Mouse (Mus musculus): ENCODE data around the gene Ank2.

The Ank2 gene

DNA sequence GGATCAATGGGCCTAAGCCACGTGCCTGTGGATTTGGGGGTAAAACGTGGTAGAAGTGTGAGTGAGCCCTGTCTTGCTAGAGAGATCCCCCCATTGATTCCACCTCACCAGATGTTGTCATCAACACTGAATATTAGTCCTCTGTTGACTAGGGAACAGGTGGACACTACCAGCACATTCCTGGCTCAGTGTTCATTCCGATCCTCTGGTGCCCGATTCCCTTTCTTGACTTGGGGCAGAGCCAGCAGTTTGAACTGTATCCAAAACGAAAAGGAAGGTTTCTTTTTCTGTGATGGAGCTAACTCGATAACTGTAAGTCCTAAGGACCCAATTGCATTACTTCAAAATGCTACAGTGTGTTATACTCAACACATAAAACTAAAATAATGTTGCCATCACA is 382.9 kb downstream of the Ank2 start:
- whole genome bisulfite sequencing, result 39% methylated on average over 6 of the region's 6 CpGs

DNA sequence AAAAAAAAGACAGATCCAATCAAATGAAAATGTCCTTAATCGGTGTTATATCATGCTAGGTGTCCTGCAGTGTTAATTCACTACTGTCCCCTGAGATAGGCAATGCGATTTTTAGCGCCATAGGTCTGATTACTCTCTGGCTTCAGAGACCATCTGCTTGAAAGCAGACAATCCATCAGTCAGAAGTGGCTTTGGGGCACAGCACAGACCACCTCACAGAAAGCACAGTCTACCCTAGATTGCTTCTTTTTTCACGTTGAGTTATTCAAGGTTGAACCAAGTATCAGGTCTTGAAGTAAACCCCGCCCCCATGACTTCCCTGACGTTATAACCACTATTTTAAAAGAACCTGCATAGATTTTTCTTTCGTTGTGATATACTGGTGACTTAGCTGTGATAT is 385.9 kb downstream of the Ank2 start:
- 74% methylated on average over 7 of the region's 7 CpGs for WGBS

DNA sequence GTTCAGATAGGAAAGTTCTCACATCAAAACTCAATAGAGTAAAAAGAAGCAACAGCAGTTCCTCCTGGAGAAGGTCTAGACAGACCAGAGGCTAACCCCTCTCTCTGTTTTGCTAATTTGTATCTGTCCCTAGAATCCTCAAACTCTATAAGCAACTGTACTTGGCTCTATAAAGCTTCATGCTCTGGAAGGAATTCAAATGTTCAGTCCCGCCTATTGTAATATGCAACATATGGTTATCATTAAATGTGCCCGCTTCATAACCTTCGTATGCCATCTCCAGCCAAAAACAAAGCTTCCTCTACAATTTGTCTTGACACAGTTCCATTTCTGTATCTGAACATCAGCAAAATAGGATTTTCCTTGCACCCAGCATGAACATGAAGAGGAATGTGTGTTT is 389.7 kb downstream of the Ank2 start:
- WGBS, result 58% methylated on average over 3 of the region's 3 CpGs

DNA sequence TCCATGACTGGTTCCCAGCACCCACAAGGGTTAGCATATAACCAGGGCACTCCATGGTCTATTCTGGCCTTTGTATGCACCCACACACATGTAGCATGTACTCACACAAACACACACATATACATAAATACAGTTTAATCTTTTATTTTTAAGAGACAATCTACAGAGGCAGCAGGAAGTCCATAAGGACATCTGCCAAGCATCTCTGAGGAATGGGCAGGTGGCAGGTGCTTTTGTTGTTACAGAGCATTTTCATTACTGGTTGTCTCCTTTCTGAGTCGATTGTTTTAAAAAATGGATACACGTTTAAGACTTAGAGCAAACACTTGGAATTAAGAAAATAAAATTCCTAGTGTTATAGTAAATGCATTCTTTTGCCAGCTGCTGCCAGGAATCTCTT is 390.7 kb downstream of the Ank2 start:
- WGBS, result 50% methylated on average over 2 of the region's 2 CpGs

DNA sequence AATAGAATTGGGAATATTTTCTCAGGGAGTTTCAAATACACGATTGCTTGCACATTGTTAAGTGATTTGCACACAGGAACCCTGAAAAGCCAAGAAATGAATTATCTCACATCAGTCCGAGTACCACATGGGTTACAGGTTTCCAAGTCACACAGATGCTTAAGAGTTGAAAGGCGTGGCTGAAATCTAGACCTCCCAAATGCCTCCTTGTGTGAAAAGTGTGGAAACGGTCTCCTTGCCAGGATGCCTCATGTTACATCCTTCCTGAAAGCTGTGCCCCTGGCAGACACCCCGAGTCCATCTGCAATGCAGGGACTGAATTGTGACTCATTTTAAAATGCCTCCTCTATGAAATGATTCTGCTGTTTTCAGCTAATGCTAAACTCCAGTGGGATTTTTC is 391.9 kb downstream of the Ank2 start:
- WGBS, result 22% methylated on average over 5 of the region's 5 CpGs

DNA sequence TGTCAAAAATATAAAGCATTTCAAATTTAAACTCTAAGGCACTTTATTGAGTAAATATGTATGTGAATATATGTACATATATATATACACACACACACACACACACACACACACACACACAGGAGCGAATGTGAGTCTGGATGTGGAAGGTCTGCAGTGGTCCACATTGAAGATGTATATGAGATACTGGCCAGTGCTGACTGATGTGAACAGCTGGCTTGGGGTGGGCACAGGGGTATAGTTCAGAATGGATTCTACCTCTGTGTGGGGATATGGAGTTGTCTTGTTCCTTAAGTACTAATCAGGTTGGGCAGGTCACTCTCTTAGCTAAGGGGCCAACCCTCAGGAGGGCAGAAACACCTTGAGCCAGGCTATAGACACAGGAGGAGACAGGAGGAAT is 397.8 kb downstream of the Ank2 start:
- WGBS, result 97% methylated on average over 1 of the region's 1 CpGs

DNA sequence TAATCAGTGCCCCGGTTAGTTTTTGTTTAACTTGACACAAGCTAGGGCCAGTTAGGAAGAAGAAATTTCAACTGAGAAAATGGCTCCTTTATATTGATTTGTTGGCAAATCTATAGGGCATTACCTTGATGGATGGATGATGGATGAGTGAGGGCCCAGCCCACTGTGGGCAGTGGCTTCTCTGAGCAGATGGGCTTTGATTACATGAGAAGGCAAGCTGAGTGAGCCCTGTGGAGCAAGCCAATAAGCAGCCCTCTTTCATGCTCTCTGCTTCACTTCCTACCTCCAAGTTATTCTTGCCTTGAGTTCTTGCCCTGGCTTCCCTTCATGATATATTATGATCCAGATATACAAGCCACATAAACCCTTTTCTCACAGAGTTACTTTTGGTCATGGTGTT is 401.4 kb downstream of the Ank2 start:
- whole genome bisulfite sequencing, result 96% methylated on average over 1 of the region's 1 CpGs

DNA sequence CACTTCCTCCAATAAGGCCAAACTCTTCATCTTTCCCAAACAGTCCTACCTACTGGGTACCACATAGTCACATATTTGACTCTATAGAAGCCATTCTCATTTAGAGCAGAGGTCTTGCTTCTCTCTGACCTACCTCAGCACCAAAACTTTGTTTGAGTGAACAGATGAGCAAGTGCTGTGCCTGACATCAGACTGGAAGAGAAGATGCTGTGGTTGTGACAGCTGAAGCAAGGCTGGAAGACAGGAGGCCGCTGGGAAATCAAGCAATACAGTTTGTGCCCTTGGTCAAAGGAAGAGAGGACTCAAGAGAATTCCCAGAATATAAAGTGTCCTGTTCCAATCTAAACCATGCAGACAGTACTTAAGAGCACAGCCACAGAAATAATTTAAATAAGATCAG is 402.0 kb downstream of the Ank2 start:
- WGBS, result 88% methylated on average over 1 of the region's 1 CpGs

DNA sequence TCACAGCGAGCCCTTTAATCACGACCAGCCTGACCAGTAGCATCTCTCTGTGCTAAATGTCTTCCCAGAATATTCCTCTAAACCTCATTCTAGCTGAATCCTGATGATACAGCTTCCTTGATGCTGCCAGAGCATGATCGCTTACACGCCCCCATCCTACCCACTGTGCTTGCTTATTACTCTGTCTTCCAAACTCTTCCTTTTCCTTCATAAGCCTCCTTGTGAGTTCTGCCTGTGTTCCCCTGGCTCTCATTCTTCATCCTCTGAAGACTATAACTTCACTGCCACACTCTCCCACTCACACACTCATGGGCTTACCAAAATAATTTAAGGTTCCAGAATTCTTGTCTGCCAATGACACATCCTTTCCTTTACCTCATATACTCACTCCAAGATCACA is 405.5 kb downstream of the Ank2 start:
- 48% methylated on average over 4 of the region's 4 CpGs for WGBS

DNA sequence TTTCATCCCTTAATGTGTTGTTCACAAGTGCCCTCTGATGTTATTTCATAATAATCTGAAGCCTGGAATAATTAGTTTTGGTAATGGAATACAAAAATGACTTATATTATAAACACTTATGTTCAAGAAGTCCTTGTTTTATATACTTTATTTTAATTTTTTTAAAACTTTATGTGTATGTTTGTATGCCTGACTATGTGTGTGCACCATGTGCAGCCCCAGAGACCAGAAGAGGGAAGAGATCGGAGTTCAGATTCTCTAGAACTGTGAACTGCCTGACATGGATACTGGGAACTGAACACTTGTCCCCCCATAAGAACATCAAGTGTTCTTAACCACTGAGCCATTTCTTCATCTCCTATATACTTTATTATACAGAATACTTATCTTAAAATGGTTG is 411.6 kb downstream of the Ank2 start:
- 84% methylated on average over 1 of the region's 1 CpGs for WGBS

DNA sequence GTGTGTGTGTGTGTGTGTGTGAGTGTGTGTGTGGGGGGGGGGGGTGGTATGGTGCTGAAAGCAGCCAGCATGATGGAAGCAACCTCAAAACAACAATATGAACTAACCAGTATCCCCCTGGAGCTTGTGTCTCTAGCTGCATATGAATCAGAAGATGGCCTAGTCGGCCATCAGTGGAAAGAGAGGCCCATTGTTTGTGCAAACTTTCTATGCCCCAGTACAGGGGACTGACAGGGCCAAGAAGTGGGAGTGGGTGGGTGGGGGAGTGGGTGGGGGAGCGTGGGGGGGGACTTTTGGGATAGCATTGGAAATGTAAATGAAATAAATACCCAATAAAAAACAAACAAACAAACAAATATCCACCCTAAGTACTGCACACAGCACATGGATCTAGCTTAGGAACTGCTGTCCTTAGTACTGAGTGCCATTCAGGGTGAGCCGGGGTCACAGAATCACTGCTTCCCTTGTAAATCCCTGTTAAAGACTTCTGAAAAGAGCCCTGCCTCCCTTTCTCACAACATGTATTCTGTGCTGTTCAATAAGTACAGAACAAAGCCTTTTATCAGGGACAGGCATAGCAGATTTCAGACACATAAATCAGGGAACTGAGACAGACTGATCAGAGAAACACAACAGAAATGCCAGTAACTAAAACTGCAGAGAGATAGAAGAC is 412.2 kb downstream of the Ank2 start:
- 37% methylated on average over 3 of the region's 3 CpGs for WGBS

DNA sequence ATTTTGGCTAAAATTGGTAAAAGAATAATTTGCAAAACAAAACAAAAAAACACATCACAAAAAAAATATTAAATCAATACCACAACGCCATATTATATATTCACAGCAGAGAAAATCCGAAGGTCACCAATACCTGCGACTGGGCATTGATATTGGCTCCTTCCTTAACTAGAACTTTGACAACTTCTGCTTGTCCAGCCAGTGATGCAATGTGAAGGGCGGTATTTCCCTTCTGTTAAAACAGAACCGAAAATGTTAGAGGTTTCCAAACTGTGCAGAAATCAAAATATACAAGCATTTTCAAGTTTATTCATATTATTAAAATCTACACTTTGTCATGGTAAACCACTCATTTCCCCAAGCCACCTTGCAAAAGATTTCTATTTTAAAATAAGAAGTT is 421.8 kb downstream of the Ank2 start:
- 89% methylated on average over 5 of the region's 5 CpGs for WGBS

DNA sequence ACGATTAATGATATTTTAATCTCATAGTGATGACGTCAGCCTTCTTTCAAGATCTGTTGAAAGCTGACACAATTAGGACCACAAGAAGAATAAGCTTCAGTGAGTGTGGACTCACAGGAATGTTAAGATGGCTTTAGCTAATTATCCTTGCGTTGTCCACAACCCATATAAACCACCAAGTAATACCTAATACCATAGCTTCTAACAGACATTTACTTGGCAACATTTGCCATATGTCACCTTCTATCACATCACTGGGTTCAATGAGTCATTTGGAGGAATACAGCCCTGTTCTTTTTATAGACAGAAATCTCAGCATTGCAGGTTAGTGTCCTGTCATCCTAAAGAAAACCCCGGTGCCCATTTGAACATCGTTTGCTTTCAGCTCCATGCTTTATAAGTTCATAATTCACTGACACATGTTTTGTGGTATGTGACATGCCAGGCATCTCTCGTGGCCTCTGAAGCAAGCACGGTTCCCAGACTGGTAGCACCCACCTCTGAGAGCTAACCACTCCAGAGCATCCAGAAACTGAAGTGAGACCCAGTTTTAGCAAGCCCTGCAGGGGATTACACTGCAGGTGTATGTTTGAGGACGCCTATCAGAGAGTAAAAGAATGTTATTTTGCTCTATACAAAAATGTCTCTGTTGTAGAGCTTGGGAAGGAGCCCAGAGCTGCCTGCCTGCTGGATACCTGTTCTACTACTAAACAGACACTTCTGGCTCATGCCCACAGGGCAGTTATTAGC is 423.4 kb downstream of the Ank2 start:
- WGBS, result 44% methylated on average over 8 of the region's 8 CpGs

DNA sequence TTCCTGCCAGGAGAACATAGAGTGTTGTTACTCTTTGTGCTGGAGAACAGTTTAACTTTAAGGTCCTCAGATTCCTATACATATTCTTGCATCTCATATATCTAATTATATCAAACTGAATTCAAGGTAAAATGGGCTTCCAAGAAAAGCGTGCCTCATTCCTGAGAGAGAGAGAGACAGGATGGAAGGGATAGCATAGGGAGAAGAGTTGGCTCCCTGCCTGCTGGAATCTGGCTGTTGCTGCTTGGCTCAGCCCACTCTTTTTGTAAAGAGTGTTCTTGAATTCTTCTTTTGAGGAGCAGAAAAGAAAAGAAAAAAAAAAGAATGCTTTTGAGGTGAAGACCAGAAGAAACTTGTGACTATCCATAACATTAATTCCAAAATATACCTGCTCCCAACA is 427.7 kb downstream of the Ank2 start:
- 20% methylated on average over 1 of the region's 1 CpGs for WGBS

DNA sequence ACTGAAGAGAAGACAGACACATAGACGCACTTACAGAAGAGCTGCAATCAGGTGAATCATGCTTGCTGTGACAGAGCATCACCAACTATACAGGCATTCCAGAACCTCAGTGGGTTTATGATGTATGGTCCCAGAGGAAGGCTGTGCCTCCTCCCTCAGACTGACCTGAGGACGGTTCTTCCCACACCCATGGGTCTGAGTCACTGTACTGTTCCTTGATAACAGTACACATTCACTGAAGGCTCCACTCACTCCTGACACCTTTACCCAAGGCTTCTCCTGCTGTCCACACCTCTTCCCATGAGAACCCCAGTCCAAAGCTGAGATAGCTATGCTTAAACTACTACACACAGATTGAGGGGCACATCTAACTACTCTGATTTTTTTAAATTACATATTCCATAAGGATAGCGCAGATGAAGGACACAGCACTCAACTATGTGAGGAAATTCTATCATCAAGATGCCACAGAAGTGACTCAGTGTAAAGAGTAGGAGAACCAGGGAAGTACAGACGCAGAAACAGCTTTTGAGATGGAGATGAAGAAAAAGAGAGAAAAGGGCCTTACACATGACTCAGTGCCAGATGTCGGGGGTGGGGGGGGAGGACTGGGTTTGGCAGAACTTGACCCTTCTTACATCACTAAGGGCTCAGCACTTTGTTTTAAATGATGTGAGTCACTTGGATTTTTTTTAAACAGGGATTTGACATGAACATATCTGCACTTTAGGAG is 435.3 kb downstream of the Ank2 start:
- WGBS, result 39% methylated on average over 5 of the region's 5 CpGs

DNA sequence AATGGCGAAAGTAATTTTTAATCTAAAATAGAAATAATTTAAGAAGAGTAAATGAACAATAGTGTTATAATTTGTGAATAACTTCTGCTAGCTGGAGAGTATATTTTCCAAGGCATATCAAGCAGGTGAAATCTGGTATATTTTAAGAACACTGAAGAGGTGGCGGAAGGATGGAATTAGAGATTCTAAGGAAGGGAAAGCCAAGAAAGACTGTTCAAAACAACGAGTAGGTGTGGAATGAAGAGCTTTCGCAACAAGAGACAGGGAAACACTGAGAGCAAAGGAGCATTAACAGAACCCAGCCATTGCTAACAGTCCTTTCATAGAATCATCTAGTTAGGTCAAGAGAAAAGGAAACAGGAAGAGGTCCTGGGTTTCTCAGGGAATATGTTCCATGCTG is 439.5 kb downstream of the Ank2 start:
- WGBS, result 59% methylated on average over 4 of the region's 4 CpGs

DNA sequence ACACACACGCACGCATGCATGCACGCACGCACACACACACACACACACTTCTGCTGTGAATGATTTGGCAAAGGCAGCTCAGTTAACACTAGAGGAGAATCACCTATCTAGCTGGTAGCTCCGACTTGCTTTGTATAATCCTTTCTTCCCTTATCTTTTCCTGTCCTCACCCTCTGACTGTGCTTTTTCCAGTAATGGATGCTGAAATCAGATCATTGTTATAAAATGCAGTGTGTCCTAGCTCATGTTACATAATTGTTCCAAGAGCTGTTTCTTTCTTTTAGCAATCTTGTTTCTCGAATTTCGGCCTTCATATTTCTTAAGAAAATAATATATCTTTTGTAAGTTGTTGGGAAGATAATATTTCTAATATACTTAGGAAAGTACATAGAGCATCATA is 457.9 kb downstream of the Ank2 start:
- WGBS, result 76% methylated on average over 7 of the region's 7 CpGs

DNA sequence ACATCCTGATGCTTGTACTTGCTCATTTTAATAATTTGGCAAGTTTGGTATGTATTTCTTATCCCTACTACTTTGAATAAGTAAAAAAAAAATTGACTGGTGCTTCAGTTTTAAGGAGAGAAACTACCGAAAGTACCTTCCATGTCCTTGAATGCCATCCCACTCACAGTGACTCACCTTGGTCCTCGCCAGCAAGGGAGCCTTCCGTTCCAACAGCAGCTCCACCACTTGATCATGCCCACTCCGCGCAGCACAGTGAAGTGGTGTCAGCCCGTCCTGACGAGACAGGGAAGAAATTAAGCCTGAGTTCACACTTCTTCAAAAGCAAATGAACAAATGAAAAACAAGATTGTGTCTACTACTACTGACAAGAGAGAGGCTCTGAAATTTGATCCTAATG is 460.6 kb downstream of the Ank2 start:
- 43% methylated on average over 7 of the region's 7 CpGs for WGBS

DNA sequence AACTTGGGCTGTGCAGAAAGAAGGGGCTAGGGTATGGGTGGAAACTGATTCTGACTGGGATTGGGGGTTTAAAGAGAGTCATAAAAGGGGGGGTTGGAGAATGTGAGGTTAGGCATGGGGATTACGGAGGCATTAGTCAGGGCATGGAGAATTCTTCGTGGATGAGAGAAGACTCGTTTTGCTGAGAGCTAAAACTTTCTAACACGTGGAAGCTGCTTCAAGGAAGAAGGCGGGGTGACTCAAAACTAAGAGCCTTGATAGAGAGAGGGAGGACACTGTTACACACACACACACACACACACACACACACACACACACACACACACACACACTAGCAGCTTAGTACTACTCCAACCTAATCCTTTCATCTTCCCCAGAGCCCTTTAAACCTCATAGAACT is 463.0 kb downstream of the Ank2 start:
- WGBS, result 49% methylated on average over 5 of the region's 5 CpGs

DNA sequence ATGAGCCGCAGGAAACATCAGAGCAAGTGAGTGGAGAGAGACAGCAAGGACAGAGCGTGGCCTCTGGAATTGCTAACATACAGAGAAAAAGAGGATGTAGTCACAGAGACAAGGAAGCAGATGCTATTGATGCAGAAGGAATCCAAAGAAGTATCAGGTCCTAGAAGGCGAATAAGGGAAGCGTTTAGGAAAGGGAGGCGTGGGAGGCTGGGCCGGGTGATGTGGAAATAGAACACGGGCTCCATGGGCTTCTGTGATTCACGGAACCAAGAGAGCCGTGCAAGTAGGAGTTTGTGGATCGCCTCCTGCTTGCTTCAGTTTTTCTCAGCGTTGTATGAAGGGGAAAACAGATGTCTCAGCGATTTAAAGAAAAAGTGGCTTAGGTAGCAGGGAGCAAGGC is 463.6 kb downstream of the Ank2 start:
- WGBS, result 51% methylated on average over 12 of the region's 12 CpGs

DNA sequence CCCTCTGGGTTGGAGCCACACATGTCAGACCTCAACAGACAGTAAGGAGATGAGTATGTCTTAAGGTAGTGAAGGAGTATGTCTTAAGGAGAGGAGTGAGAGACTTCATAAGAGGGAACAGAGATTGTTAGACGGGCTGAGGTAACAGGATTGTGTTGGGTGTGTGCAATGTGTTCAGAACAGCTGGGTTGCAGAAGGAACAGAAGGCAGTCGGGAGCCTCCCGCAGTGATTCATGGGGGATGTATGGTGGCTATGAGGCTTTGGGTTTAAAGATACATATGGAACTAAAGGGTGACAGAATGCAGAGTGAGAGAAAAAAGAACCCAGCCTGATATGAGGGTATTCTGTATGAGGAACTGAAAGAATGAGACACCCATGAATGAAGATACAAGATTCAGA is 464.2 kb downstream of the Ank2 start:
- 53% methylated on average over 3 of the region's 3 CpGs for WGBS

DNA sequence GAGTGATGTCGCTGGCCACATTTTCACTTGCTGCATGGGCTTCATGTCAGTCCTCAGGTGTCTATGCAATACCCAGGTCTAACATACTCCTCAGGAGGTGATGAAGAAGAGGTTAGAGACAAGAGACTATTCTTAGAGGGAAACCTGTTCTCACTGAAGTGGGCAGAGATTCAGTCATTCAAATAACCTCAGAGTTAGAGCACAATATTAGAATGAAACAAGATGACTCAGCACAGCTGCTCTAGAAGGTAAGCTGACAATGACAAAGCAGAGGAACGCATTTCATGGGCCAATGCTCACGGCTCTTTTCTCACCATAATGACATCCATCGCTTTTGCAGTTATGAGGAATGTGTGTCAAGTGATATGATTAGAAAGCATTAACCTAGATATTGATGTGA is 475.2 kb downstream of the Ank2 start:
- WGBS, result 71% methylated on average over 4 of the region's 4 CpGs

DNA sequence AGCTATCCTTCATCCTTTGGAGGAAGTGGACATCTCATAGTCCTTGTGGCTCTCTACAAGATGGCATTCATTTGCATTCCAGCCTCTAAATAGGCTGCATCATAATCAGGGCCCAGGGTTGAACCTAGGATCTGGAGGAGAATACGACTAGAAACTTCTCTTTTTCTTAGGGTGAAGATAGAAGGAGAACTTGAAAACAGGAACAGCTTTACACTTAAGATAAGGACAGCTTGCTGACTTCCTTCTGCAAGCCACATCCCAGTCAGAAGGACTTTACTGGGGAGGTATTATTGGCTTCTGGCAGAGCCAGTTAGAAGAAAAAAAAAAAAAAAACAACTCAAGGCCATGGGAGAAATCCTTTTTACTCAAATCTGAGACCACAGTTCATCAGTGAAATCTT is 479.0 kb downstream of the Ank2 start:
- 47% methylated on average over 1 of the region's 1 CpGs for WGBS

All from cerebral cortex, adult 2 months (tissue).